Mouse (Mus musculus): Measurements from ENCODE around the gene Upp2. TPM values are rescaled to one million over a fixed set of nuclear protein-coding genes. Genes with fewer than 3 reads are reported as not detected.

Upp2 gene
- polyA plus RNA-seq, 1 experiment from 2014 or later: 2.9 TPM

GRCm38 (mm10) chr2:58660591-58660990 is 93.5 kb downstream of the Upp2 start:
- Histone ChIP-seq H3K36me3 (ENCODE audit: inconsistent target) (no peaks in the 10 kb centered on the region), H3K79me2 (ENCODE audit: inconsistent target) (no peaks in the 10 kb centered on the region), H3K4me3 (ENCODE audit: inconsistent target) (no peak overlapping the region), H3K27ac (no peak overlapping the region)
- WGBS (ENCODE audit: missing documents): 75% methylated on average over 12 of the region's 13 CpGs

GRCm38 (mm10) chr2:58661116-58661515 is 94.0 kb downstream of the Upp2 start:
- WGBS (ENCODE audit: missing documents): 95% methylated on average over 5 of the region's 5 CpGs

GRCm38 (mm10) chr2:58662661-58663060 is 95.6 kb downstream of the Upp2 start:
- no peak overlapping the region for H3K4me3 ChIP-seq (ENCODE audit: inconsistent target)
- 97% methylated on average over 9 of the region's 9 CpGs for WGBS (ENCODE audit: missing documents)
- no peaks in the 10 kb centered on the region for H3K79me2 ChIP-seq (ENCODE audit: inconsistent target)
- no peaks in the 10 kb centered on the region for H3K36me3 ChIP-seq (ENCODE audit: inconsistent target)
- no peak overlapping the region for H3K27ac ChIP-seq

More at GRCm38 (mm10) chr2:58661116-58661515, 94.0 kb downstream of the Upp2 start:
- no peak overlapping the region for H3K27ac ChIP-seq
- no peaks in the 10 kb centered on the region for H3K79me2 ChIP-seq (ENCODE audit: inconsistent target)
- no peak overlapping the region for H3K4me3 ChIP-seq (ENCODE audit: inconsistent target)
- H3K36me3 ChIP-seq (ENCODE audit: inconsistent target): no peaks in the 10 kb centered on the region

GRCm38 (mm10) chr2:58663404-58664120 is 96.5 kb downstream of the Upp2 start:
- Histone ChIP-seq H3K36me3 (ENCODE audit: inconsistent target) (no peaks in the 10 kb centered on the region), H3K27ac (no peak overlapping the region), H3K79me2 (ENCODE audit: inconsistent target) (no peaks in the 10 kb centered on the region), H3K4me3 (ENCODE audit: inconsistent target) (no peak overlapping the region)
- 94% methylated on average over 7 of the region's 7 CpGs for WGBS (ENCODE audit: missing documents)

- Histone ChIP-seq H3K79me2 (ENCODE audit: inconsistent target) (no peaks in the 10 kb centered on the region), H3K36me3 (ENCODE audit: inconsistent target) (no peaks in the 10 kb centered on the region), H3K4me3 (ENCODE audit: inconsistent target) (no peak overlapping the region), H3K27ac (no peak overlapping the region)
- WGBS (ENCODE audit: missing documents): 85% methylated on average over 12 of the region's 12 CpGs
Measured at GRCm38 (mm10) chr2:58665081-58665814, 98.2 kb downstream of the Upp2 start.

- WGBS (ENCODE audit: missing documents): 0% methylated on average over 3 of the region's 3 CpGs
Measured at GRCm38 (mm10) chr2:58667298-58667697, 100.2 kb downstream of the Upp2 start.

GRCm38 (mm10) chr2:58667991-58668390 is 100.9 kb downstream of the Upp2 start:
- WGBS (ENCODE audit: missing documents): 57% methylated on average over 9 of the region's 9 CpGs

More at GRCm38 (mm10) chr2:58667298-58667697, 100.2 kb downstream of the Upp2 start:
- Histone ChIP-seq H3K27ac (no peak overlapping the region), H3K36me3 (ENCODE audit: inconsistent target) (no peaks in the 10 kb centered on the region), H3K79me2 (ENCODE audit: inconsistent target) (no peaks in the 10 kb centered on the region), H3K4me3 (ENCODE audit: inconsistent target) (no peak overlapping the region)

GRCm38 (mm10) chr2:58669114-58669513 is 102.0 kb downstream of the Upp2 start:
- Histone ChIP-seq H3K27ac (no peak overlapping the region), H3K4me3 (ENCODE audit: inconsistent target) (no peak overlapping the region), H3K36me3 (ENCODE audit: inconsistent target) (no peaks in the 10 kb centered on the region), H3K79me2 (ENCODE audit: inconsistent target) (no peaks in the 10 kb centered on the region)
- 88% methylated on average over 3 of the region's 3 CpGs for WGBS (ENCODE audit: missing documents)

More at GRCm38 (mm10) chr2:58667991-58668390, 100.9 kb downstream of the Upp2 start:
- Histone ChIP-seq H3K4me3 (ENCODE audit: inconsistent target) (no peak overlapping the region), H3K27ac (no peak overlapping the region), H3K79me2 (ENCODE audit: inconsistent target) (no peaks in the 10 kb centered on the region), H3K36me3 (ENCODE audit: inconsistent target) (no peaks in the 10 kb centered on the region)

GRCm38 (mm10) chr2:58672520-58672919 is 105.4 kb downstream of the Upp2 start:
- Histone ChIP-seq H3K79me2 (ENCODE audit: inconsistent target) (no peaks in the 10 kb centered on the region), H3K27ac (no peak overlapping the region), H3K36me3 (ENCODE audit: inconsistent target) (no peaks in the 10 kb centered on the region), H3K4me3 (ENCODE audit: inconsistent target) (no peak overlapping the region)
- 97% methylated on average over 2 of the region's 2 CpGs for WGBS (ENCODE audit: missing documents)

- Histone ChIP-seq H3K79me2 (ENCODE audit: inconsistent target) (no peaks in the 10 kb centered on the region), H3K27ac (no peak overlapping the region), H3K36me3 (ENCODE audit: inconsistent target) (no peaks in the 10 kb centered on the region), H3K4me3 (ENCODE audit: inconsistent target) (no peak overlapping the region)
- 89% methylated on average over 11 of the region's 12 CpGs for WGBS (ENCODE audit: missing documents)
Measured at GRCm38 (mm10) chr2:58679968-58680367, 112.9 kb downstream of the Upp2 start.

GRCm38 (mm10) chr2:58680794-58681193 is 113.7 kb downstream of the Upp2 start:
- H3K27ac ChIP-seq: no peak overlapping the region
- H3K79me2 ChIP-seq (ENCODE audit: inconsistent target): no peaks in the 10 kb centered on the region
- H3K4me3 ChIP-seq (ENCODE audit: inconsistent target): no peak overlapping the region
- H3K36me3 ChIP-seq (ENCODE audit: inconsistent target): no peaks in the 10 kb centered on the region
- WGBS (ENCODE audit: missing documents): 46% methylated on average over 5 of the region's 6 CpGs

GRCm38 (mm10) chr2:58681394-58681793 is 114.3 kb downstream of the Upp2 start:
- no peak overlapping the region for H3K4me3 ChIP-seq (ENCODE audit: inconsistent target)
- no peaks in the 10 kb centered on the region for H3K36me3 ChIP-seq (ENCODE audit: inconsistent target)
- no peaks in the 10 kb centered on the region for H3K79me2 ChIP-seq (ENCODE audit: inconsistent target)
- 82% methylated on average over 3 of the region's 3 CpGs for WGBS (ENCODE audit: missing documents)
- H3K27ac ChIP-seq: no peak overlapping the region

- H3K4me3 ChIP-seq (ENCODE audit: inconsistent target): no peak overlapping the region
- 87% methylated on average over 8 of the region's 8 CpGs for WGBS (ENCODE audit: missing documents)
- H3K27ac ChIP-seq: no peak overlapping the region
- H3K79me2 ChIP-seq (ENCODE audit: inconsistent target): no peaks in the 10 kb centered on the region
- no peaks in the 10 kb centered on the region for H3K36me3 ChIP-seq (ENCODE audit: inconsistent target)
Measured at GRCm38 (mm10) chr2:58697501-58697900, 130.4 kb downstream of the Upp2 start.

- no peak overlapping the region for H3K4me3 ChIP-seq (ENCODE audit: inconsistent target)
- 44% methylated on average over 5 of the region's 5 CpGs for WGBS (ENCODE audit: missing documents)
- no peaks in the 10 kb centered on the region for H3K36me3 ChIP-seq (ENCODE audit: inconsistent target)
- no peak overlapping the region for H3K27ac ChIP-seq
- no peaks in the 10 kb centered on the region for H3K79me2 ChIP-seq (ENCODE audit: inconsistent target)
Measured at GRCm38 (mm10) chr2:58699931-58700330, 132.8 kb downstream of the Upp2 start.

GRCm38 (mm10) chr2:58700354-58700753 is 133.3 kb downstream of the Upp2 start:
- Histone ChIP-seq H3K79me2 (ENCODE audit: inconsistent target) (no peaks in the 10 kb centered on the region), H3K36me3 (ENCODE audit: inconsistent target) (no peaks in the 10 kb centered on the region), H3K4me3 (ENCODE audit: inconsistent target) (no peak overlapping the region), H3K27ac (no peak overlapping the region)
- WGBS (ENCODE audit: missing documents): 82% methylated on average over 7 of the region's 7 CpGs

Measured in macrophage (primary cell).